Mouse (Mus musculus) MEL (cell line): ENCODE measurements at regions not wholly inside any gene's neighbourhood (a gene's known extent, or its start where the extent isn't known, plus 50 kb on each side); places are given as distances from the start of the nearest gene placed in this dataset.

Experiments used
- DNase-seq: peaks from one replicate; pipeline ENCODE4 v3.0.0; 2011; ENCODE audit warnings: low read depth, low spot score
- H3K27ac ChIP-seq: 2 replicates; pipeline ENCODE4 v1.5.1; 2012; ENCODE audit warnings: low read depth, mild to moderate bottlenecking, control low read depth, low read length, moderate library complexity; ENCODE audit not compliant: control insufficient read depth
- H3K27me3 ChIP-seq, 2 experiments: fragments of 150-350 bp in 1 of 2; sonication (generic) in 1 of 2; 2 replicates each; pipeline ENCODE4 v1.6.1; 2012; ENCODE audit warnings: low read length in 2 of 2, mild to moderate bottlenecking in 2 of 2, improper control_type of control experiment in 1 of 2, moderate library complexity in 1 of 2; ENCODE audit not compliant: insufficient read depth in 2 of 2, control insufficient read depth in 1 of 2
- H3K36me3 ChIP-seq, 2 experiments: 2 replicates each; pipeline ENCODE4 v1.6.1; 2012 to 2014; ENCODE audit warnings: low read length in 2 of 2, improper control_type of control experiment in 1 of 2, inconsistent platforms in 1 of 2, mild to moderate bottlenecking in 1 of 2; ENCODE audit not compliant: insufficient read depth in 2 of 2, control insufficient read depth in 1 of 2
- H3K4me1 ChIP-seq, 2 experiments: fragments of 150-350 bp in 1 of 2; sonication (generic) in 1 of 2; 2 replicates each; pipeline ENCODE4 v1.6.1; 2012; ENCODE audit warnings: low read length in 2 of 2, improper control_type of control experiment in 1 of 2, mild to moderate bottlenecking in 1 of 2; ENCODE audit not compliant: insufficient read depth in 2 of 2, control insufficient read depth in 1 of 2
- H3K4me3 ChIP-seq, 2 experiments: fragments of 150-350 bp in 1 of 2; sonication (generic) in 1 of 2; 2 replicates each; pipeline ENCODE4 v1.5.1; 2012; ENCODE audit warnings: low read depth in 2 of 2, low read length in 2 of 2, mild to moderate bottlenecking in 2 of 2, moderate library complexity in 2 of 2, control low read depth in 1 of 2, improper control_type of control experiment in 1 of 2; ENCODE audit not compliant: control insufficient read depth in 1 of 2, insufficient read depth in 1 of 2
- H3K79me2 ChIP-seq: 2 replicates; pipeline ENCODE4 v1.6.1; 2012; ENCODE audit warnings: mild to moderate bottlenecking, low read length, moderate library complexity; ENCODE audit not compliant: control insufficient read depth, poor library complexity, insufficient read depth
- H3K9ac ChIP-seq: 2 replicates; pipeline ENCODE4 v1.6.1; 2012; ENCODE audit warnings: low read depth, mild to moderate bottlenecking, control low read depth, low read length, moderate library complexity; ENCODE audit not compliant: control insufficient read depth, poor library complexity, severe bottlenecking
- H3K9me3 ChIP-seq: fragments of 150-350 bp; sonication (generic); replicated peaks from 2 replicates; pipeline ENCODE4 v1.6.1; 2012; ENCODE audit warnings: mild to moderate bottlenecking, low read length, improper control_type of control experiment, moderate library complexity; ENCODE audit not compliant: insufficient read depth
- CHD1 ChIP-seq: IDR thresholded peaks from 2 replicates; pipeline ENCODE4 v1.6.1; 2012; ENCODE audit warnings: low read depth, mild to moderate bottlenecking, inconsistent platforms, low read length, improper control_type of control experiment
- CHD2 ChIP-seq: IDR thresholded peaks from 2 replicates; pipeline ENCODE4 v1.6.1; 2011; ENCODE audit warnings: low read length, improper control_type of control experiment
- CTCF ChIP-seq, 3 experiments: IDR thresholded peaks in 2 of 3; conservative IDR thresholded peaks in 1 of 3; 2 replicates each; pipeline ENCODE4 v1.5.1; 2011 to 2012; ENCODE audit warnings: low read length in 3 of 3, low read depth in 2 of 3, mild to moderate bottlenecking in 2 of 3, improper control_type of control experiment in 1 of 3, inconsistent platforms in 1 of 3, mixed read lengths in 1 of 3, moderate library complexity in 1 of 3; ENCODE audit not compliant: control insufficient read depth in 1 of 3, insufficient read depth in 1 of 3, poor library complexity in 1 of 3, severe bottlenecking in 1 of 3
- ELF1 ChIP-seq: IDR thresholded peaks from 2 replicates; pipeline ENCODE4 v1.6.1; 2014; ENCODE audit warnings: low read depth, mild to moderate bottlenecking, inconsistent platforms, low read length, improper control_type of control experiment, moderate library complexity
- MAFK ChIP-seq: IDR thresholded peaks from 2 replicates; pipeline ENCODE4 v1.6.1; 2011; ENCODE audit warnings: low read depth, mild to moderate bottlenecking, low read length, improper control_type of control experiment, borderline replicate concordance
- MEF2A ChIP-seq: IDR thresholded peaks from 2 replicates; pipeline ENCODE4 v1.6.1; 2014; ENCODE audit warnings: low read depth, mild to moderate bottlenecking, inconsistent platforms, low read length, improper control_type of control experiment; ENCODE audit not compliant: poor library complexity, insufficient replicate concordance, severe bottlenecking; ENCODE audit errors: extremely low read depth
- MXI1 ChIP-seq: IDR thresholded peaks from 2 replicates; pipeline ENCODE4 v1.6.1; 2011; ENCODE audit warnings: mild to moderate bottlenecking, low read depth, low read length, improper control_type of control experiment
- MYB ChIP-seq: IDR thresholded peaks from 2 replicates; pipeline ENCODE4 v1.6.1; 2011; ENCODE audit warnings: mild to moderate bottlenecking, low read depth, low read length, improper control_type of control experiment
- POLR2AphosphoS2 ChIP-seq: IDR thresholded peaks from 2 replicates; pipeline ENCODE4 v1.6.1; 2011; ENCODE audit warnings: low read length, improper control_type of control experiment
- POLR2AphosphoS5 ChIP-seq: IDR thresholded peaks from 2 replicates; pipeline ENCODE4 v1.6.1; 2012; ENCODE audit warnings: low read depth, borderline replicate concordance, mild to moderate bottlenecking, inconsistent platforms, low read length, moderate library complexity, mixed read lengths
- RAD21 ChIP-seq: IDR thresholded peaks from 2 replicates; pipeline ENCODE4 v1.6.1; 2011; ENCODE audit warnings: mild to moderate bottlenecking, low read depth, low read length, improper control_type of control experiment
- RCOR1 ChIP-seq: IDR thresholded peaks from 2 replicates; pipeline ENCODE4 v1.6.1; 2012; ENCODE audit warnings: low read depth, mild to moderate bottlenecking, inconsistent platforms, low read length, improper control_type of control experiment
- SMC3 ChIP-seq: IDR thresholded peaks from 2 replicates; pipeline ENCODE4 v1.6.1; 2011; ENCODE audit warnings: low read depth, low read length, improper control_type of control experiment
- UBTF ChIP-seq: IDR thresholded peaks from 2 replicates; pipeline ENCODE4 v1.6.1; 2012; ENCODE audit warnings: low read depth, mild to moderate bottlenecking, inconsistent platforms, low read length, improper control_type of control experiment, moderate library complexity, borderline replicate concordance; ENCODE audit not compliant: insufficient read depth
- USF2 ChIP-seq, 2 experiments: IDR thresholded peaks; 2 replicates each; pipeline ENCODE4 v1.6.1; 2011 to 2012; ENCODE audit warnings: improper control_type of control experiment in 2 of 2, low read length in 2 of 2, borderline replicate concordance in 1 of 2, inconsistent platforms in 1 of 2, low read depth in 1 of 2, mild to moderate bottlenecking in 1 of 2; ENCODE audit not compliant: insufficient read depth in 1 of 2
- ZC3H11A ChIP-seq: IDR thresholded peaks from 2 replicates; pipeline ENCODE4 v1.6.1; 2012; ENCODE audit warnings: low read depth, mild to moderate bottlenecking, inconsistent platforms, low read length, improper control_type of control experiment
- ZNF384 ChIP-seq: IDR thresholded peaks from 2 replicates; pipeline ENCODE4 v1.6.1; 2012; ENCODE audit warnings: low read depth, mild to moderate bottlenecking, inconsistent platforms, low read length, improper control_type of control experiment

- Histone ChIP-seq H3K36me3 (no peaks in the 10 kb centered on the region), H3K79me2 (no peaks in the 10 kb centered on the region), H3K27me3 (no peaks in the 10 kb centered on the region; a peak in 1 of 4 replicates), H3K9me3 (no peaks in the 10 kb centered on the region), H3K4me3 (no peak overlapping the region), H3K27ac (no peak overlapping the region), H3K4me1 (no peaks in the 10 kb centered on the region), H3K9ac (no peak overlapping the region)
- DNase-seq = peak; percentile 57
- TF ChIP-seq MEF2A (no peak), CTCF (IDR thresholded peaks at IDR 0.05 in 2 of 3, conservative IDR thresholded peaks at IDR 0.05 in 1 of 3; ENCODE audit: control insufficient read depth in 1 of 3, insufficient read depth in 1 of 3, low read depth in 2 of 3, low read length in 3 of 3, poor library complexity in 1 of 3, severe bottlenecking in 1 of 3) (peak; percentile 44 to 81 (median 73)), MXI1 (no peak), ZNF384 (no peak), ZC3H11A (peak; percentile 52), RCOR1 (no peak), RAD21 (peak; percentile 67), ELF1 (no peak), CHD1 (no peak), MAFK (no peak), POLR2AphosphoS5 (no peak), MYB (no peak), SMC3 (peak; percentile 63)
- TF ChIP-seq, all 39 proteins: peak for 4
These were observed 116.5 kb downstream of the Nus1 start for GRCm38 (mm10) chr10:52533893-52534287.

GRCm38 (mm10) chr10:52545566-52545965, 128.2 kb downstream of the Nus1 start:
- TF ChIP-seq ZNF384 (no peak), CHD2 (no peak), POLR2AphosphoS2 (no peak), RAD21 (no peak), MYB (no peak), UBTF (no peak), USF2 (IDR thresholded peaks at IDR 0.05; ENCODE audit: borderline replicate concordance in 1 of 2, insufficient read depth in 1 of 2, low read depth in 1 of 2, low read length in 2 of 2) (no peak)
- TF ChIP-seq, all 39 proteins: peak for 0
- H3K27me3 ChIP-seq = no peaks in the 10 kb centered on the region
- no peak overlapping the region for H3K27ac ChIP-seq
- no peaks in the 10 kb centered on the region for H3K36me3 ChIP-seq
- no peak overlapping the region for H3K9ac ChIP-seq
- H3K4me1 ChIP-seq = no peaks in the 10 kb centered on the region
- DNase-seq = no peak
- H3K9me3 ChIP-seq = no peaks in the 10 kb centered on the region
- H3K4me3 ChIP-seq = no peak overlapping the region
- no peaks in the 10 kb centered on the region for H3K79me2 ChIP-seq
